17 mouse cellular contexts compared by ENCODE assay signal in the genomic region with DNA sequence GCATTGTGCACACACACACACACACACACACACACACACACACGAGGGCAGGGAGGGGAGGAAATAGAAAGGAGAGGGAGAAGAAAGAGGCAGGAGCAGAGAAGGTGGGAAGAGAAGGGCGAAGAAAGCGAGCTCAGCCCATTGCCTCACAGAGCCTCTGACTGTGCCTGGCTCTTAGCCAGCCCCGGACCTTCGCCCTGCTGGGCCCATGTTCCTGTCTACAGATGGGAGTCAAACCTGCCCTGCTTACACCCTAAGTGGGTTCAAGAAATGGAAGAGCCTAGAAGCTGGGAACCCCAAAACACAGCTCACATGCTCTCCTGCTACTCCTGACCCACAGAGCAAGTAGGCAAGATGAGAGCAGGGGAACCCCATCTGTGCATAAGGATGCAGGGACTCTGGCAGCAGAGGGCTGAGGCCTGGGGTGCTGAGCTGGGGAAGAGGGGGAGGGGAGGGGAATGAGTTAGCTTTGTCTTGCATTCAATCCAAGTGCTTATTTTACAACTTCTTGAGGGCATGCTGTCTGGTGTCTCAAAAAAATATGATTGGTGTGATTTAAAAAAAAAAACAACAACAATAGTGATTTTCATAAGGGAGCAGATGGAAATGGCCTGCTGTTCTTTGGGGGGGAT.
DNase-seq lines count a peak whose midpoint lies in the region; ATAC-seq and TF ChIP-seq lines count a peak whose summit lies in the region.
"Had no signal": no experiment of that assay in that cellular context is flagged by ENCODE, and none has a peak within 500 bp of the region (broad histone marks: within the 10 kb centered on the region; RNA-seq: fewer than 3 reads in every experiment).

No protein-coding gene starts in this region.

- peaks cover 65% of the 10 kb centered on the region for H3K4me1 ChIP-seq in forebrain, embryonic 10.5 days
- H3K4me1 ChIP-seq in forebrain, embryonic 11.5 days (replicated peaks; ENCODE audit: control insufficient read depth, insufficient read depth, low read length) = peaks cover 29% of the 10 kb centered on the region
- peaks cover 78% of the 10 kb centered on the region for H3K4me1 ChIP-seq in hindbrain, embryonic 10.5 days (replicated peaks)
- peaks cover 46% of the 10 kb centered on the region for H3K4me1 ChIP-seq in midbrain, embryonic 15.5 days
- H3K4me1 ChIP-seq: liver, embryonic 12.5 days had no signal

- no peak for TF ChIP-seq CTCF in brain, embryonic 14.5 days (IDR thresholded peaks at IDR 0.05; ENCODE audit: borderline replicate concordance, extremely low read depth, insufficient read depth, insufficient read length)

- no peak overlapping the region for H3K4me3 ChIP-seq in forebrain, embryonic 10.5 days
- H3K4me3 ChIP-seq in forebrain, embryonic 11.5 days (ENCODE audit: low read depth, low read length) = no peak overlapping the region
- no peak overlapping the region for H3K4me3 ChIP-seq in hindbrain, embryonic 10.5 days
- no peak overlapping the region for H3K4me3 ChIP-seq in midbrain, embryonic 15.5 days
- H3K4me3 ChIP-seq: embryonic facial prominence, embryonic 12.5 days; heart, embryonic 13.5 days; liver, embryonic 12.5 days had no signal

- peaks cover 6% of the 10 kb centered on the region; the same call in 1 of the 2 replicates for H3K27me3 ChIP-seq in forebrain, embryonic 10.5 days (ENCODE audit: poor library complexity, severe bottlenecking)
- no peaks in the 10 kb centered on the region for H3K27me3 ChIP-seq in forebrain, embryonic 11.5 days (ENCODE audit: control insufficient read depth, insufficient read depth, low read length)
- H3K27me3 ChIP-seq in hindbrain, embryonic 10.5 days (ENCODE audit: insufficient read depth, poor library complexity, severe bottlenecking) = no peaks in the 10 kb centered on the region
- no peaks in the 10 kb centered on the region for H3K27me3 ChIP-seq in midbrain, embryonic 15.5 days (replicated peaks)
- H3K27me3 ChIP-seq: embryonic facial prominence, embryonic 12.5 days; liver, embryonic 12.5 days had no signal

- WGBS in forebrain, embryonic 10.5 days = 73% methylated on average over 5 of the region's 5 CpGs
- 75% methylated on average over 5 of the region's 5 CpGs for WGBS in forebrain, embryonic 11.5 days
- WGBS in hindbrain, embryonic 10.5 days = 87% methylated on average over 5 of the region's 5 CpGs
- WGBS in midbrain, embryonic 15.5 days = 45% methylated on average over 5 of the region's 5 CpGs

- no peak for ATAC-seq in forebrain, embryonic 11.5 days (replicated peaks; ENCODE audit: low FRiP score)
- no peak for ATAC-seq in midbrain, embryonic 15.5 days (replicated peaks)
- ATAC-seq: liver, embryonic 12.5 days; lung, postnatal 0 days had no signal

- H3K36me3 ChIP-seq in forebrain, embryonic 10.5 days (replicated peaks) = no peaks in the 10 kb centered on the region
- H3K36me3 ChIP-seq in forebrain, embryonic 11.5 days (ENCODE audit: control insufficient read depth, insufficient read depth, low read length) = no peaks in the 10 kb centered on the region
- no peaks in the 10 kb centered on the region for H3K36me3 ChIP-seq in hindbrain, embryonic 10.5 days
- H3K36me3 ChIP-seq in midbrain, embryonic 15.5 days (replicated peaks) = no peaks in the 10 kb centered on the region
- H3K36me3 ChIP-seq: embryonic facial prominence, embryonic 12.5 days; heart, embryonic 13.5 days; liver, embryonic 12.5 days had no signal

- H3K9ac ChIP-seq in forebrain, embryonic 11.5 days (ENCODE audit: low read length) = no peak overlapping the region
- H3K9ac ChIP-seq in midbrain, embryonic 15.5 days = no peak overlapping the region
- H3K9ac ChIP-seq: embryonic facial prominence, embryonic 12.5 days; heart, embryonic 13.5 days; liver, embryonic 12.5 days had no signal

- TF ChIP-seq POLR2A in brain, embryonic 14.5 days (IDR thresholded peaks at IDR 0.05; ENCODE audit: borderline replicate concordance, extremely low read depth, insufficient read depth, insufficient read length, poor library complexity, severe bottlenecking) = no peak

- H3K4me2 ChIP-seq in forebrain, embryonic 11.5 days (ENCODE audit: low read depth, low read length, severe bottlenecking) = no peak overlapping the region
- no peak overlapping the region for H3K4me2 ChIP-seq in midbrain, embryonic 15.5 days
- H3K4me2 ChIP-seq: embryonic facial prominence, embryonic 12.5 days; heart, embryonic 13.5 days; liver, embryonic 12.5 days had no signal

- H3K9me3 ChIP-seq in forebrain, embryonic 10.5 days = no peaks in the 10 kb centered on the region
- no peaks in the 10 kb centered on the region for H3K9me3 ChIP-seq in forebrain, embryonic 11.5 days (ENCODE audit: control insufficient read depth, low read length)
- no peaks in the 10 kb centered on the region for H3K9me3 ChIP-seq in hindbrain, embryonic 10.5 days
- H3K9me3 ChIP-seq in midbrain, embryonic 15.5 days = no peaks in the 10 kb centered on the region
- H3K9me3 ChIP-seq: embryonic facial prominence, embryonic 12.5 days; heart, embryonic 13.5 days; liver, embryonic 12.5 days had no signal

- H3K27ac ChIP-seq in forebrain, embryonic 10.5 days = peak overlapping the region; percentile 72
- H3K27ac ChIP-seq in forebrain, embryonic 11.5 days (ENCODE audit: low read depth, low read length) = no peak overlapping the region
- peak overlapping the region; percentile 82 for H3K27ac ChIP-seq in hindbrain, embryonic 10.5 days
- peak overlapping the region; percentile 16 for H3K27ac ChIP-seq in midbrain, embryonic 15.5 days
- H3K27ac ChIP-seq: embryonic facial prominence, embryonic 12.5 days; heart, embryonic 13.5 days; liver, embryonic 12.5 days had no signal

- no peak for DNase-seq in forebrain, embryonic 10.5 days (ENCODE audit: extremely low spot score, low spot score)
- DNase-seq in forebrain, embryonic 11.5 days (ENCODE audit: low spot score) = no peak
- peak; percentile 67 for DNase-seq in brain, embryonic 14.5 days (ENCODE audit: low read depth)
- no peak for DNase-seq in hindbrain, embryonic 10.5 days (ENCODE audit: low spot score)
- no peak for DNase-seq in adipocyte (ENCODE audit: low spot score)
- no peak for DNase-seq in layer of hippocampus, postnatal 25 days (ENCODE audit: extremely low spot score in 1 of 2, low spot score in 1 of 2)
- DNase-seq: cerebellum, adult 9-10 months; gastrocnemius, postnatal 36 days; kidney, adult 9 months; right cerebral cortex, adult 18-20 months; spleen, adult 18-20 months; thymus, postnatal 4 days had no signal
